Mouse (Mus musculus) CH12.LX (cell line): ENCODE data around the gene Map3k14. TPM values are rescaled to one million over a fixed set of nuclear protein-coding genes. Genes with fewer than 3 reads are reported as not detected.

ENCODE experiments used
- DNase-seq: peaks from one replicate; pipeline ENCODE4 v3.0.0-alpha.2; 2013; ENCODE audit errors: extremely low read depth
- H3K27ac ChIP-seq: 2 replicates; pipeline ENCODE4 v1.5.1; 2012; ENCODE audit warnings: low read depth, mild to moderate bottlenecking, control low read depth, moderate library complexity; ENCODE audit not compliant: insufficient read depth
- H3K27me3 ChIP-seq: replicated peaks from 2 replicates; pipeline ENCODE3; 2012; ENCODE audit warnings: inconsistent platforms
- H3K36me3 ChIP-seq, 2 experiments: replicated peaks in 1 of 2; 2 replicates each; pipeline versions ENCODE3 to v1.6.1; 2012; ENCODE audit warnings: inconsistent platforms in 1 of 2, low read length in 1 of 2, mild to moderate bottlenecking in 1 of 2, mixed read lengths in 1 of 2, moderate library complexity in 1 of 2; ENCODE audit not compliant: control insufficient read depth in 1 of 2, insufficient read depth in 1 of 2
- H3K4me1 ChIP-seq, 2 experiments: 2 replicates each; pipeline ENCODE4 v1.6.1; 2012; ENCODE audit warnings: inconsistent platforms in 1 of 2, moderate library complexity in 1 of 2; ENCODE audit not compliant: insufficient read depth in 2 of 2, control insufficient read depth in 1 of 2
- H3K4me2 ChIP-seq: 2 replicates; pipeline ENCODE4 v1.6.1; 2012; ENCODE audit warnings: low read depth, mild to moderate bottlenecking, control low read depth; ENCODE audit not compliant: poor library complexity, insufficient read depth, severe bottlenecking
- H3K4me3 ChIP-seq, 3 experiments: fragments of 150-350 bp in 1 of 3; sonication (generic) in 1 of 3; replicated peaks in 1 of 3; 2 replicates each; pipeline versions ENCODE3 to v1.5.1; 2011 to 2012; ENCODE audit warnings: low read depth in 2 of 3, low read length in 2 of 3, mild to moderate bottlenecking in 2 of 3, moderate library complexity in 2 of 3, control low read depth in 1 of 3, improper control_type of control experiment in 1 of 3, inconsistent platforms in 1 of 3, mixed read lengths in 1 of 3; ENCODE audit not compliant: poor library complexity in 1 of 3
- H3K79me2 ChIP-seq: replicated peaks from 2 replicates; pipeline ENCODE4 v1.6.1; 2012; ENCODE audit warnings: mild to moderate bottlenecking, moderate library complexity; ENCODE audit not compliant: control insufficient read depth, poor library complexity, insufficient read depth, severe bottlenecking; ENCODE audit errors: extremely low read depth
- H3K9ac ChIP-seq: 2 replicates; pipeline ENCODE4 v1.6.1; 2012; ENCODE audit warnings: low read depth, mild to moderate bottlenecking, control low read depth, moderate library complexity; ENCODE audit not compliant: insufficient read depth
- H3K9me3 ChIP-seq: replicated peaks from 2 replicates; pipeline ENCODE3; 2012; ENCODE audit warnings: low read length, inconsistent platforms, mixed read lengths
- BHLHE40 ChIP-seq: IDR thresholded peaks from 2 replicates; pipeline ENCODE4 v1.6.1; 2011; ENCODE audit warnings: mild to moderate bottlenecking, low read depth, low read length, improper control_type of control experiment
- CHD1 ChIP-seq: IDR thresholded peaks from 2 replicates; pipeline ENCODE4 v1.6.1; 2012; ENCODE audit warnings: low read depth, low read length, improper control_type of control experiment, inconsistent platforms
- CHD2 ChIP-seq: IDR thresholded peaks from 2 replicates; pipeline ENCODE4 v1.6.1; 2011; ENCODE audit warnings: low read length, improper control_type of control experiment
- CTCF ChIP-seq, 2 experiments: IDR thresholded peaks in 1 of 2; conservative IDR thresholded peaks in 1 of 2; 2 replicates each; pipeline ENCODE4 v1.5.1; 2011 to 2012; ENCODE audit warnings: low read depth in 2 of 2, low read length in 2 of 2, improper control_type of control experiment in 1 of 2, inconsistent platforms in 1 of 2, mild to moderate bottlenecking in 1 of 2, moderate library complexity in 1 of 2
- ELF1 ChIP-seq: IDR thresholded peaks from 2 replicates; pipeline ENCODE4 v1.6.1; 2014; ENCODE audit warnings: low read depth, mild to moderate bottlenecking, inconsistent platforms, low read length, improper control_type of control experiment
- EP300 ChIP-seq: IDR thresholded peaks from 2 replicates; pipeline ENCODE4 v1.6.1; 2011; ENCODE audit warnings: low read length, improper control_type of control experiment
- ETS1 ChIP-seq: conservative IDR thresholded peaks from 2 replicates; pipeline ENCODE4 v1.6.1; 2012; ENCODE audit warnings: low read depth, mild to moderate bottlenecking, inconsistent platforms, low read length, improper control_type of control experiment, moderate library complexity
- HCFC1 ChIP-seq: IDR thresholded peaks from 2 replicates; pipeline ENCODE4 v1.6.1; 2012; ENCODE audit warnings: low read depth, mild to moderate bottlenecking, inconsistent platforms, low read length, improper control_type of control experiment
- IRF4 ChIP-seq: IDR thresholded peaks from 2 replicates; pipeline ENCODE4 v1.6.1; 2014; ENCODE audit warnings: low read depth, mild to moderate bottlenecking, inconsistent platforms, low read length, improper control_type of control experiment
- JUN ChIP-seq: IDR thresholded peaks from 2 replicates; pipeline ENCODE4 v1.6.1; 2011; ENCODE audit warnings: low read depth, mild to moderate bottlenecking, low read length, improper control_type of control experiment, moderate library complexity; ENCODE audit not compliant: insufficient read depth
- JUND ChIP-seq: conservative IDR thresholded peaks from 2 replicates; pipeline ENCODE4 v1.6.1; 2011; ENCODE audit warnings: low read depth, low read length, improper control_type of control experiment
- MAFK ChIP-seq: IDR thresholded peaks from 2 replicates; pipeline ENCODE4 v1.6.1; 2011; ENCODE audit warnings: low read length, improper control_type of control experiment; ENCODE audit not compliant: insufficient replicate concordance
- MAX ChIP-seq: IDR thresholded peaks from 2 replicates; pipeline ENCODE4 v1.6.1; 2011; ENCODE audit warnings: low read length, improper control_type of control experiment
- MAZ ChIP-seq: IDR thresholded peaks from 2 replicates; pipeline ENCODE4 v1.6.1; 2012; ENCODE audit warnings: low read depth, mild to moderate bottlenecking, inconsistent platforms, low read length, improper control_type of control experiment, moderate library complexity
- MEF2A ChIP-seq: IDR thresholded peaks from 2 replicates; pipeline ENCODE4 v1.6.1; 2014; ENCODE audit warnings: low read depth, mild to moderate bottlenecking, inconsistent platforms, low read length, improper control_type of control experiment, borderline replicate concordance
- MXI1 ChIP-seq: IDR thresholded peaks from 2 replicates; pipeline ENCODE4 v1.6.1; 2011; ENCODE audit warnings: mild to moderate bottlenecking, low read depth, low read length, improper control_type of control experiment
- NELFE ChIP-seq: IDR thresholded peaks from 2 replicates; pipeline ENCODE4 v1.6.1; 2011; ENCODE audit warnings: low read depth, low read length, improper control_type of control experiment
- NRF1 ChIP-seq: IDR thresholded peaks from 2 replicates; pipeline ENCODE4 v1.6.1; 2014; ENCODE audit warnings: low read depth, mild to moderate bottlenecking, inconsistent platforms, low read length, improper control_type of control experiment, moderate library complexity
- PAX5 ChIP-seq: IDR thresholded peaks from 2 replicates; pipeline ENCODE4 v1.6.1; 2012; ENCODE audit warnings: low read length, inconsistent platforms, mixed read lengths
- POLR2A ChIP-seq: IDR thresholded peaks from 2 replicates; pipeline ENCODE4 v1.6.1; 2011; ENCODE audit warnings: low read depth, mild to moderate bottlenecking, improper control_type of control experiment, low read length
- POLR2AphosphoS2 ChIP-seq: IDR thresholded peaks from 2 replicates; pipeline ENCODE4 v1.6.1; 2011; ENCODE audit warnings: low read depth, low read length, improper control_type of control experiment
- RCOR1 ChIP-seq: conservative IDR thresholded peaks from 2 replicates; pipeline ENCODE4 v1.6.1; 2012; ENCODE audit warnings: low read depth, mild to moderate bottlenecking, inconsistent platforms, low read length, improper control_type of control experiment
- SIN3A ChIP-seq: IDR thresholded peaks from 2 replicates; pipeline ENCODE4 v1.6.1; 2012; ENCODE audit warnings: low read length, improper control_type of control experiment, inconsistent platforms
- SMC3 ChIP-seq: IDR thresholded peaks from 2 replicates; pipeline ENCODE4 v1.6.1; 2011; ENCODE audit warnings: low read depth, low read length, improper control_type of control experiment
- TCF12 ChIP-seq: IDR thresholded peaks from 2 replicates; pipeline ENCODE4 v1.6.1; 2014; ENCODE audit warnings: low read depth, mild to moderate bottlenecking, inconsistent platforms, low read length, improper control_type of control experiment
- UBTF ChIP-seq: IDR thresholded peaks from 2 replicates; pipeline ENCODE4 v1.6.1; 2012; ENCODE audit warnings: low read depth, mild to moderate bottlenecking, inconsistent platforms, low read length, improper control_type of control experiment, moderate library complexity
- USF2 ChIP-seq: conservative IDR thresholded peaks from 2 replicates; pipeline ENCODE4 v1.6.1; 2011; ENCODE audit warnings: low read depth, low read length, improper control_type of control experiment
- ZKSCAN1 ChIP-seq: IDR thresholded peaks from 2 replicates; pipeline ENCODE4 v1.6.1; 2012; ENCODE audit warnings: low read depth, inconsistent platforms, low read length, improper control_type of control experiment, borderline replicate concordance
- ZMIZ1 ChIP-seq: IDR thresholded peaks from 2 replicates; pipeline ENCODE4 v1.6.1; 2012; ENCODE audit warnings: low read depth, mild to moderate bottlenecking, inconsistent platforms, low read length, improper control_type of control experiment
- dilution Hi-C: fragments of 300-500 bp; cut with MboI; formaldehyde crosslinking; loops from 2 replicates; pipeline ENCODE4 v1.14.3; 2020; ENCODE audit warnings: low sequenced_read_pairs; ENCODE audit not compliant: extremely low pct_unique_long_range_greater_than_20kb, extremely low pct_ligation_motif_present
- in situ Hi-C: fragments of 300-500 bp; cut with MboI; formaldehyde crosslinking; loops from 3 replicates; pipeline ENCODE4 v1.14.3; 2019; ENCODE audit warnings: low sequenced_read_pairs, low pct_ligation_motif_present, low pct_unique_long_range_greater_than_20kb, mixed read lengths
- polyA plus RNA-seq: library from polyadenylated mRNA; unstranded; fragments of >175 nt; gene quantifications from 2 replicates; pipeline ENCODE4 v1.2.1, GENCODE M21; 2012; ENCODE audit warnings: low read depth; ENCODE audit not compliant: insufficient read length
- total RNA-seq, 2 experiments: library from RNA; depleted of rRNA; stranded (reverse); fragments of 300-350 nt in 1 of 2; fragments of >200 nt in 1 of 2; gene quantifications; 2 replicates each; pipeline ENCODE4 v1.2.3; 2012 to 2014

Map3k14 gene
- total and polyA plus RNA-seq, 3 experiments, result 4.5 to 11.2 (median 9.9) TPM

- TF ChIP-seq NELFE (peak; percentile 42; the same call in 1 of the 2 replicates), POLR2A (0 out of 2 replicates have a peak, but pooled peaks have one; percentile 4), IRF4 (no peak), RCOR1 (no peak; the same call in 1 of the 2 replicates), MAFK (peak; percentile 52; the same call in 1 of the 2 replicates), TCF12 (no peak; the same call in 1 of the 2 replicates), POLR2AphosphoS2 (peak; percentile 49; the same call in 1 of the 2 replicates), JUND (no peak), CTCF (conservative IDR thresholded peaks at IDR 0.05 in 1 of 2, IDR thresholded peaks at IDR 0.05 in 1 of 2; ENCODE audit: low read depth in 2 of 2, low read length in 2 of 2) (no peak)
- TF ChIP-seq, all 38 proteins: peak for 13
Measured at GRCm38 (mm10) chr11:103249509-103249908, 17.8 kb downstream of the Map3k14 start (continued).

GRCm38 (mm10) chr11:103248837-103249236 is 18.4 kb downstream of the Map3k14 start:
- dilution Hi-C loops, result no loop called here
- 0 out of 2 replicates have a peak, but pooled peaks have one; percentile 0 for TF ChIP-seq EP300
- no peak for TF ChIP-seq CHD1
- no peak for TF ChIP-seq CHD2
- TF ChIP-seq NRF1, result no peak
- TF ChIP-seq MAZ, result no peak
- no peak for TF ChIP-seq TCF12
- TF ChIP-seq BHLHE40, result no peak
- no peak for TF ChIP-seq ELF1
- peak; percentile 42 for TF ChIP-seq MXI1
- TF ChIP-seq CTCF (conservative IDR thresholded peaks at IDR 0.05 in 1 of 2, IDR thresholded peaks at IDR 0.05 in 1 of 2; ENCODE audit: low read depth in 2 of 2, low read length in 2 of 2), result no peak
- TF ChIP-seq IRF4, result no peak; the same call in 1 of the 2 replicates
- TF ChIP-seq HCFC1, result no peak
- TF ChIP-seq MEF2A, result no peak
- 0 out of 2 replicates have a peak, but pooled peaks have one; percentile 37 for TF ChIP-seq UBTF
- no peak for TF ChIP-seq USF2
- no peak for TF ChIP-seq SIN3A
- no peak for TF ChIP-seq SMC3
- no peak for TF ChIP-seq MAX
- TF ChIP-seq NELFE, result no peak
- 0 out of 2 replicates have a peak, but pooled peaks have one; percentile 6 for TF ChIP-seq POLR2A
- TF ChIP-seq ZMIZ1, result no peak
- peak; percentile 39 for TF ChIP-seq JUN
- TF ChIP-seq PAX5, result no peak
- peak; percentile 37; the same call in 1 of the 2 replicates for TF ChIP-seq ETS1
- TF ChIP-seq ZKSCAN1, result no peak
- in situ Hi-C loops, result no loop called here
- Histone ChIP-seq H3K79me2 (peaks cover 21% of the 10 kb centered on the region), H3K36me3 (peaks cover 2 to 31% of the 10 kb centered on the region in 2 experiments), H3K9me3 (no peaks in the 10 kb centered on the region), H3K4me3 (no peak overlapping the region), H3K9ac (peak overlapping the region; percentile 54), H3K4me2 (peak overlapping the region; percentile 79), H3K27me3 (no peaks in the 10 kb centered on the region), H3K4me1 (peaks cover 36 to 87% of the 10 kb centered on the region in 2 experiments), H3K27ac (peak overlapping the region; percentile 71)
- peak; percentile 50 for DNase-seq
